Mouse (Mus musculus) spleen, adult 2 months (tissue): ENCODE measurements around the gene Adrb1.
"Not testable (repeated sequence)": the region's sequence is repeated elsewhere in the genome, so short reads cannot be mapped to it uniquely, and the experiment has no call there.

Experiments used
- CTCF ChIP-seq: fragments of 200-500 bp; IDR thresholded peaks from 2 replicates; pipeline ENCODE4 v1.5.1; 2011; ENCODE audit warnings: mild to moderate bottlenecking, inconsistent platforms; ENCODE audit not compliant: insufficient read depth, insufficient read length, insufficient replicate concordance; ENCODE audit errors: extremely low read depth
- POLR2A ChIP-seq: fragments of 200-500 bp; IDR thresholded peaks from 2 replicates; pipeline ENCODE4 v1.6.1; 2011; ENCODE audit warnings: low read depth, low read length, inconsistent platforms

GRCm38 (mm10) chr19:56778532-56778931, 56.5 kb downstream of the Adrb1 start:
- not testable (repeated sequence) for TF ChIP-seq POLR2A, CTCF
